Mouse (Mus musculus) retina, postnatal 7 days (tissue): Measurements from ENCODE around the gene Anp32b.

Experiments
- DNase-seq: peaks from one replicate; pipeline ENCODE4 v3.0.0-alpha.2; 2012; ENCODE audit warnings: low read depth, low spot score

The Anp32b gene

GRCm38 (mm10) chr4:46452855-46453719 is 2.4 kb downstream of the Anp32b start:
- no peak for DNase-seq

GRCm38 (mm10) chr4:46454097-46454864 is 3.6 kb downstream of the Anp32b start:
- no peak for DNase-seq

DNA sequence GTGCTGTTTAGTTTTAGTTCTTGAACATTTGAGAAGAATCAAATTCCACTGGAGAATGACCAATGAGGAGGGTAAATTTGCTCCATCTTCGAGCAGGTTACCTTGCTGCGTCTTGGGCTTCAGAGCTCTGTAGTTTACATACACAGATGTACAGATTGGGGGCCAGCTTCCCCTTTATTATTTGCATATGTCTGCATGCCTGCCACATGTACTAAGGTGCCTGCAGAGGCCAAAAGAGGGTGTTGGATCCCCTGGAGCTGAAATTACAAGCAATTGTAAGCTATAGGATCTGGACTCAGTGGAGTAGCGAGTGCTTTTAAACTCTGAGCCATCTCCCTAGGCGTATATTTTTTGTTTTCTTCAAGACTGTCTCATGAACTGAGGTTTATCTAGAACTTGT is 6.1 kb downstream of the Anp32b start:
- DNase-seq: no peak

DNA sequence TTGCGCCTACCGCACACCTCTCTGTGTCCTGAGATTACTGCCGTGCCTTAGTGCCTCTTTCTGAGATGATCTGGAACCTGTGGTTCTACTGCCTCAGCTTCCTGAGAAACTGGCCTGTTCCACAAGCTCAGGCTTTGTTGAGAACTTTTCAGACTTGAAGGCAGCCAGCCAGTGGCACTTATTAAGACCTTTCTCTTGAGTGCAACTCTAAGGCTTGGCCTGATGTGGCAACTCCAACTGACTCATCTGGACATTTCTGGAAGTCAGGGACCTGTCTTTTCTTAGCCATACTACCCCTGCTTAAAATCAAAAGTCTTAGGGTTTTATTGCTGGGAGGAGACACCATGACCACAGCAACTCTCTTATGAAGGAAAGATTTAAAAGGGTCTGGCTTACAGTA is 6.5 kb downstream of the Anp32b start:
- DNase-seq: no peak

DNA sequence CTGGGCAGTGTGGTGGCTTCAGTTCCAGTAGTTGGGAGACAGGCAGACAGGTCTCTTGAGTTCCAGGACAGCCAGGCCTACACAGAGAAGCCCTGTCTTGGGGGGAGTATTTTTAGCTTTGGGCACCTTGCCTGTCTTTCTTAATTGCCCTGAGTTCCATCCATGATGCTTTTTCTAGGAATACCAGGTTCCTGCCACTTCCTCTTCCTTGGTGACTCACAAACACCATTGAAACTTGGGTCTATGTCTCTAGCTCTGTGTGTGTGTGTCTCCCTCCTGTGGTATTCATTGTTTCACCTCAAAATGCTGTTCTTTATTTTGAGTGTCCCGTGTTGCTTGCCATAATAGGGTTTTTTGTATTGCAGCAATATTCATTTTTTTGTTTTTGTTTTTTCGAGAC is 7.7 kb downstream of the Anp32b start:
- no peak for DNase-seq

GRCm38 (mm10) chr4:46463130-46463830 is 12.6 kb downstream of the Anp32b start:
- peak; percentile 29 for DNase-seq

DNA sequence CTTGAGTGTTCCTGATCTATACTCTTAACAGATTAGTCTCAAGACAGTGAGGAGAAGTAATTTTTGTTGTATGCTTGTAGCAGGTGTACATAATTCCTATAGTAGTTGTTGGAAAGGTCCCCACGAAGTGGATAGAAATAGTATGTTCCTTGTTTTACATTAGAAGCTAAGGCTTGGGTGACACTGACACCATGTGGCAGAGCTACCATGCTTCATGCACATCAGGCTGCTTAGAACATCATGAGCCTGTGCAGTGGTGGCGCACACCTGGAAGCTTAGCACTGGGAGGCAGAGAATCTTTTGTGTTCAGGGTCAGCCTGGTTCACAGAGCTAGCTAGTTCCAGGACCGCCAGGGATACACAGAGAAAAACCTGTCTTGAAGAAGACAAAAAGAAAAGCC is 15.0 kb downstream of the Anp32b start:
- no peak for DNase-seq

DNA sequence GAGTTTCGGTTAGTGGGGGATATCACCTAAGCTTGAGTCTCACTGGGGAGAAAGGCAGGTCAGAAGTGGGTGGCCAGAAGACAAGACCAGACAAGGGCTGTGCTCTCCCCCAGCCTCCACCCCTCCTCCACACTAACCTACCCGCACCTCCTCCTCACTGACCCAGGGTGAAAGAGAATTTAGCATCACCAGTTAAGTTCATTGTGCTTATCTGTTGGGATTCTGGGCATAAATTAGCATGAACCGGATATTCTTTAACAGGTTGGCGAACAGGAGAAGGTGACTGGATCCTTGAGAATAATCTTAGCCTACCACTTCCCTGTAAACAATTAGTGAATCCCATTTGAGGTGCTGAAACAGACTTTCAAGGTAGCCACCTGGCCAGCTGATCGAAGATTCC is 24.4 kb downstream of the Anp32b start:
- no peak for DNase-seq

DNA sequence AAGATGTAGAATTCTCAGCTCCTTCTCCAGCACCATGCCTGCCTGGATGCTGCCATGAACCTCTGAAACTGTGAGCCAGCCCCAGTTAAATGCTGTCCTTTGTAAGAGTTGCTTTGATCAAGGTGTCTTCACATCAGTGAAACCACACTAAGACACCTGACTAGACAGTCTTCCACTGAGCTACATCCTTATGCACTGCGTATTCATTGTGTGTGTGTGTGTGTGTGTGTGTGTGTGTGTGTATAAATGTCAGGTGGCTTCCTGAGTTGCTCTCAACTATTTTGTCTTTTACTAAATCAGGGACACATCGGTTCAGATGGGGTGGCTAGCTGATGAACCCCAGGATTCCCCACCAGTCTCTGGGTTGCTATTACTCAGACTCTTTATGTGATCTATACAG is 28.4 kb downstream of the Anp32b start:
- no peak for DNase-seq

DNA sequence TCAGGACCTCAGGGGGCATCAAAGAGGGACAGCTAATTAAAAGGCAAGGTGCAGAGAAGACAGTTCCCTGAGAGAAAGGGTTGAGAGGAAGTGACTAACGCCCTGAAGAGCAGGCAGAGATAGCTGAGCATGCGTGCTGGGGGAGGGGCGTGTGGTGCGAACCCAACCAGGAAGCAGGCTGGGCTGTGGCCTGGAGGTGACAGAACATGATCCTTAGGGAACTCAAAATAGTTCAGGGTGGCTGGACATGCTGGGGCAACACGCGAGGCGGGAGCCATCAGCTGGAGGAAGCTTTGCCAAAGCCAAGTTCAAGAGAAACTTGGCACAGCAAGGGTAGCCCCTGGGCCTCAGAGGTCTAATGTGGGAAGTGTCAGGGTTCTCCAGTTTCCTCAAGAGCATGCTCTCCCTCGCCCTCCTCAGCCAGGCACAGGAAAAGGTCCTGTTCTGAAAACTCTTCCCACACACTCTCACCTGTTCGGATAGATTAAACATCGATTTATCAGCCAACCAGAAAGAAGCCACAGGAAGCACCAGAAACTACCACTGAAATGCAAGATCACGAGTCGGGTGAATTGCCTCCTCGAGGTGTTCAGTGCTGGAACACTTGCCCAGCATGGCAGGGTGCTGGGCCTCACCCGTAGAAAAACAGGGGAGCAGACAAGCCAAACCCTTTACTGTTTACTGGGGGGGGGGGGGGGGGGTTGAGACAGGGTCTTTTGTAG is 35.2 kb downstream of the Anp32b start:
- DNase-seq: no peak

DNA sequence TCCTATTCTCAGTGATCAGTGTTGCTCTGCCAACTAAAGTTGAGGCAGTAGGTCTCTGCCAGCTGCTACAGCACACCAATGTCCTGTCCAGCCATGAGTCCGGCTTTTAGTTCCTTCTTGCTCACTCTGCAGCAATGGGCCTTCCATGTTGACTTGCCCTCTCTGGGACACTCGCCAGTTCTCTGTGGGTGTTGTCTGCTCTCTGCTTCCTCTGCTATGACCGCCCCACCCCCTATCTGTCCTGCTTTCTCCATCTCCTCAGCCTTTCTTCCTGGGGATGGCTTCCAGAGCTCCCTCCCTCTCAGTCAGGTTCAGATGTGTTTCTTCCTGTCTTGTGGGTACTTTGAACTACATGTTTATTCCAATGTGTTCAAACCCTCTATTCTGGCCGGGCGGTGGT is 36.6 kb downstream of the Anp32b start:
- no peak for DNase-seq

DNA sequence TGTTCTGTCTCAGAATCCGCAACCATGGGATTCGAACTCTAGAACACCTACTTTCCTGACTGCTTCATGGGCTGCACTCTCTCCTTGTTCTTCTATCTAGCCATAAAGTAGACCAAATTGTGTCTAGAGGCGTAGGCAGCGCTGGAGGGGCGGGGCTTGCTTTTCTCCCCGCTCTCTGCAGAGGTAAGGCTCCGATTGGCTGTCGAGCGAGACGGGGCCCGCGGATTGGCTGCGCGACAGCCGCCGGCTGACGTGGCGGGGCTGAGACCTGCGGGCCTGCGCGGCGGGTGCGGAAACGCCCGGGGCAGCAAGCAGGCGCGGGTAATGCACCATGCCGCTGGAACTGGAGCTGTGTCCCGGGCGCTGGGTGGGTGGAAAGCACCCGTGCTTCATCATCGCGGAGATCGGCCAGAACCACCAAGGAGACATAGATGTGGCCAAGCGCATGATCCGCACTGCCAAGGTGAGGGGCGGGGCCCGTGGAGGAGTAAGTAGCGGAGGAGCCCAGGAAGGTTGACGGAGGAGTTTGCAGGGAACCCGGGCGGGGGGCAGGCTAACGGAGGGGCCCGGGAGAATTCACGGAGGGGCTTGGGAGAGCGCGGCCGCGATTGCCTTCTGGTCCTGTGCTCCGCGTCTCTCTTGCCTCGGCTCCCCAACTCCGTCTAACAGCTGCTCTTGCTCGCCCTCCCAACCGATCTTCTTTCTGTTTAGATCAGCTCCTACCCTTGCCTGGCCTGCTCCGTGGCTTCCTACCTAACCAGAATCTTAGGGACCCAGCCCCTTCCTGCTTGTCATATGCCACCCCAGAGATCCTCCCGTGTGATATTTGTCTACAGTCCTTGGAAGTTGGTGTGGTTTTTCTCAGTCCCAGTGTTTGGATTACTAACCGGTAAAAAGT is 38.6 kb downstream of the Anp32b start, which contains the start of gene Nans:
Nans (plus strand) TSS at position 221 of the 898 bp plus-strand sequence.
- DNase-seq: peak; percentile 78

DNA sequence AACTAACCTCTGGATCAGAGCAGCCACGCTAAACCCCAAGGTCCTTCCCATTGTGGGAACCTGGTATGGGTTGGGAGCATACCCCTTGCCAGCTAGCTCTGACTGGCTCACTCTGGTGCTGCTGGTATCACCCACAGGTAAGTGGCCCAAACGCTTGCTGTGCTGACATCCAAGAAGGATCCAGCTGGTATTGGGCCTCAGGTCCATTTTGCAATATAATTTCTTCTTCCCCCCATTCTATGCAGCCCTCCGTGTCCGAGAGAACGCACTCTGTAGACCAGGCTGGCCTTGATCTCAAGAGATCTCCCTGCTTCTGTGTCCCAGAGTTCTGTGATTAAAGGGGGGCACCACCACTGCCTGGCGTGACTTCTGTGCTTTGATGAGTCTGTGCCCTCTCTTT is 42.4 kb downstream of the Anp32b start:
- DNase-seq: no peak

DNA sequence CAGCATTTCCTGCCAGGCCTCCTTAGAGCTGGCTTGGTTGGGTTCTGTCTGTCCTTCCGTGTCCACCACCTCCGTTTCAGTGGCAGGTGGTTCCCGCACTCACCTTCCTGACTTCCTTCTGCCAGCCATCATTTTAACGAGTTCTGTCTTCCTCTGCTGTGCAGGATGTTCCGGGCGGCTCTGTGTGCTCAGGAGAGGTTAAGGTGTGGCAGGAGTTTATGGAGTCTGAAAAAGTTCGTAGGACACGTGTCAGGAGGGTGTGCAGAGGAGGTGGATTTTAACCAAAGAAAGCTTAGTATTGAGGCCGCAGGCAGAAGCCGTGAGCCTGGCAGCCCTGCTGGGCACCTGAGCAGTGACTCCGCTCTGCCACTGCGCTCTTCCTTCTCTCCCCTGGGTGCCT is 44.8 kb downstream of the Anp32b start:
- no peak for DNase-seq

GRCm38 (mm10) chr4:46497286-46497892 is 46.7 kb downstream of the Anp32b start:
- DNase-seq: peak; percentile 61

- no peak for DNase-seq
Measured at GRCm38 (mm10) chr4:46498511-46498910, 47.8 kb downstream of the Anp32b start.

- no peak for DNase-seq
Measured at GRCm38 (mm10) chr4:46498976-46499375, 48.3 kb downstream of the Anp32b start.

DNA sequence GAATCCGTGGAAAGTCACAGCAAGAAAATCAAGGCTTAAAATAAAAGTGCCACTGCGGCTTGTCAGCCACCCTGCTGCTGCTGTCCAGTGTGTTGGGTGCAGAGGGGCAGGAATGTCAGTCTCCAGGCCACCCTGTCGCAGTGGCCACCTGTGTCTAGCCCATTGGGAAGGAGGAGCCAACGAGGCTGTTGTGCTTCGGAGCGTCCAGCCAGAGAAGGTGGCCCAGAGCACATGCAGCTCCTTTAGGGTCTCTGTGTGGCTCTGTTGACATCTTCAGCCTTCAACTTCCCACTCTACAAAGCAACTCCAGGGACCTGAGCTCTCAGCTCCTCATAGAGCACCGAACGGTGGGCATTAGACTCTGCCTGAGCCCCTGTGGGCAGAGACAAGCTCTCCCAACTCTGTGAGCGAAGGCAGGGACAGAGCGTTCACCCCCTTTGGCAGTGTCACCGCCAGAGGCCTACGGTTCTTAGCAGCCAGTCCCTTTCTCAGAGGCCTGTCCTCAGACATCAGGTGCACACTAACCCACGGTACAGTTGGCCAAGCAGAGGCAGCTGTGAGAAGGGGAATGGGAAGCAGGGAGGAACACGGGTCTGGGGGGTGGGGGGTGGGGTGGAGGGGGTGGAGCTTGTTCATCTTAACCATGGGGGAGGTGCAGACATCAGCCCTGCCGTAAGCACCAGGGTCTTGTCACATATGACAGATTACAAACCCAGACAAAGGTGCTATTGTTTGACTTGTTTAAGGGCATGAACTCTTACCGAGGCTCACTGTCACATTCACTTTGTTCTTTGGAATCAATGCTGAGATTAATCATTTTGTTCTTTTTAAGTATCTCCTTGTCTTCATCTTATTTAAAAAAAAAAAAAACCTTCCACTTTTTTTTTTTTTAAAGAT is 52.2 kb downstream of the Anp32b start:
- no peak for DNase-seq

DNA sequence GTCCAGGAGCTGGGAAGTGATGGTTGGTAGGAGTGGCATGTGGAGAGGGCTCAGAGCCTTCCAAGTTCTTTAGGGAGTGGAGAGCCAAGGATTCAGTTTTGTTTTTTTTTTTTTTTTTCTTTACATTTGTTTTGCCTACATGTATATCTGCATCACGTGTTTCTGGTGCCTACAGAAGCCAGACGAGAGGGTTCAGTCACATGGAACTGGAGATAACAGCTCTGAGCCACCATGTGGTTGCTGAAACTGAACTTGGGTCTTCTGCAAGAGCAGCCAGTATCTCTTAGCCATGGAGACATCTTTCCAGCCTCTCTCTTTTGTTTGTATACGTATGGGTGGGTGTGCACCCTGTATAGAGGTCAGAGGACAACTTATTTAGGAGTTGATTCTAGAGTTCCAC is 53.2 kb downstream of the Anp32b start:
- DNase-seq: no peak
